Mouse (Mus musculus): ENCODE results near the gene Mapkapk2. TPM values are rescaled to one million over a fixed set of nuclear protein-coding genes. Genes with fewer than 3 reads are reported as not detected.
A peak's percentile ranks its signal among the peaks of the same experiment; 100 is the strongest.

The Mapkapk2 gene
- polyA plus RNA-seq, 1 experiment from 2014 or later: 35.9 TPM

- Histone ChIP-seq H3K9ac (ENCODE audit: low read depth, low read length) (no peak overlapping the region), H3K4me1 (replicated peaks; ENCODE audit: control insufficient read depth, insufficient read depth, low read length) (peaks cover 9% of the 10 kb centered on the region), H3K9me3 (ENCODE audit: control insufficient read depth) (no peaks in the 10 kb centered on the region), H3K36me3 (ENCODE audit: control insufficient read depth, insufficient read depth) (peaks cover 30% of the 10 kb centered on the region), H3K4me2 (replicated peaks; ENCODE audit: low read depth) (no peak overlapping the region), H3K27me3 (replicated peaks; ENCODE audit: control insufficient read depth, insufficient read depth, low read length) (no peaks in the 10 kb centered on the region), H3K4me3 (ENCODE audit: low read depth, low read length) (no peak overlapping the region), H3K27ac (ENCODE audit: low read depth, low read length) (no peak overlapping the region)
- 83% methylated on average over 5 of the region's 5 CpGs for WGBS
- ATAC-seq: no peak
- peak; percentile 27 for TF ChIP-seq CTCF (IDR thresholded peaks at IDR 0.05; ENCODE audit: low read depth)
Measured at GRCm38 (mm10) chr1:131050617-131051016, 47.0 kb downstream of the Mapkapk2 start.

- Histone ChIP-seq H3K36me3 (ENCODE audit: control insufficient read depth, insufficient read depth) (peaks cover 24% of the 10 kb centered on the region), H3K27ac (ENCODE audit: low read depth, low read length) (no peak overlapping the region), H3K9me3 (ENCODE audit: control insufficient read depth) (no peaks in the 10 kb centered on the region), H3K27me3 (replicated peaks; ENCODE audit: control insufficient read depth, insufficient read depth, low read length) (no peaks in the 10 kb centered on the region), H3K4me3 (ENCODE audit: low read depth, low read length) (no peak overlapping the region), H3K4me1 (replicated peaks; ENCODE audit: control insufficient read depth, insufficient read depth, low read length) (peaks cover 9% of the 10 kb centered on the region), H3K9ac (ENCODE audit: low read depth, low read length) (no peak overlapping the region), H3K4me2 (replicated peaks; ENCODE audit: low read depth) (no peak overlapping the region)
- no peak for ATAC-seq
- WGBS: 92% methylated on average over 5 of the region's 5 CpGs
- TF ChIP-seq CTCF (IDR thresholded peaks at IDR 0.05; ENCODE audit: low read depth): no peak
Measured at GRCm38 (mm10) chr1:131050011-131050410, 47.6 kb downstream of the Mapkapk2 start.

GRCm38 (mm10) chr1:131049361-131049806 lies 48.2 kb downstream of the Mapkapk2 start:
- Histone ChIP-seq H3K36me3 (ENCODE audit: control insufficient read depth, insufficient read depth) (peaks cover 17% of the 10 kb centered on the region), H3K27me3 (replicated peaks; ENCODE audit: control insufficient read depth, insufficient read depth, low read length) (no peaks in the 10 kb centered on the region), H3K27ac (ENCODE audit: low read depth, low read length) (no peak overlapping the region), H3K9me3 (ENCODE audit: control insufficient read depth) (no peaks in the 10 kb centered on the region), H3K4me3 (ENCODE audit: low read depth, low read length) (no peak overlapping the region), H3K9ac (ENCODE audit: low read depth, low read length) (no peak overlapping the region), H3K4me2 (replicated peaks; ENCODE audit: low read depth) (no peak overlapping the region), H3K4me1 (replicated peaks; ENCODE audit: control insufficient read depth, insufficient read depth, low read length) (peaks cover 9% of the 10 kb centered on the region)
- ATAC-seq: no peak
- 78% methylated on average over 5 of the region's 5 CpGs for WGBS
- no peak for TF ChIP-seq CTCF (IDR thresholded peaks at IDR 0.05; ENCODE audit: low read depth)

- H3K36me3 ChIP-seq (ENCODE audit: control insufficient read depth, insufficient read depth): peaks cover 13% of the 10 kb centered on the region
- peaks cover 9% of the 10 kb centered on the region for H3K4me1 ChIP-seq (replicated peaks; ENCODE audit: control insufficient read depth, insufficient read depth, low read length)
- H3K27me3 ChIP-seq (replicated peaks; ENCODE audit: control insufficient read depth, insufficient read depth, low read length): no peaks in the 10 kb centered on the region
- H3K4me2 ChIP-seq (replicated peaks; ENCODE audit: low read depth): no peak overlapping the region
- TF ChIP-seq CTCF (IDR thresholded peaks at IDR 0.05; ENCODE audit: low read depth): no peak
- WGBS: 84% methylated on average over 8 of the region's 8 CpGs
- ATAC-seq: no peak
- no peak overlapping the region for H3K27ac ChIP-seq (ENCODE audit: low read depth, low read length)
- no peaks in the 10 kb centered on the region for H3K9me3 ChIP-seq (ENCODE audit: control insufficient read depth)
- no peak overlapping the region for H3K4me3 ChIP-seq (ENCODE audit: low read depth, low read length)
- no peak overlapping the region for H3K9ac ChIP-seq (ENCODE audit: low read depth, low read length)
Measured at GRCm38 (mm10) chr1:131048946-131049345, 48.7 kb downstream of the Mapkapk2 start.

GRCm38 (mm10) chr1:131048121-131048863 lies 49.3 kb downstream of the Mapkapk2 start:
- H3K4me1 ChIP-seq (replicated peaks; ENCODE audit: control insufficient read depth, insufficient read depth, low read length): peaks cover 9% of the 10 kb centered on the region
- no peaks in the 10 kb centered on the region for H3K9me3 ChIP-seq (ENCODE audit: control insufficient read depth)
- H3K27ac ChIP-seq (ENCODE audit: low read depth, low read length): no peak overlapping the region
- peaks cover 9% of the 10 kb centered on the region; the same call in 1 of the 2 replicates for H3K36me3 ChIP-seq (ENCODE audit: control insufficient read depth, insufficient read depth)
- no peak overlapping the region for H3K4me2 ChIP-seq (replicated peaks; ENCODE audit: low read depth)
- no peak overlapping the region for H3K4me3 ChIP-seq (ENCODE audit: low read depth, low read length)
- no peak for TF ChIP-seq CTCF (IDR thresholded peaks at IDR 0.05; ENCODE audit: low read depth)
- no peak overlapping the region for H3K9ac ChIP-seq (ENCODE audit: low read depth, low read length)
- H3K27me3 ChIP-seq (replicated peaks; ENCODE audit: control insufficient read depth, insufficient read depth, low read length): no peaks in the 10 kb centered on the region
- WGBS: 69% methylated on average over 6 of the region's 6 CpGs
- ATAC-seq: no peak

- H3K9me3 ChIP-seq (ENCODE audit: control insufficient read depth): no peaks in the 10 kb centered on the region
- WGBS: 90% methylated on average over 10 of the region's 10 CpGs
- no peak overlapping the region for H3K4me3 ChIP-seq (ENCODE audit: low read depth, low read length)
- no peak for TF ChIP-seq CTCF (IDR thresholded peaks at IDR 0.05; ENCODE audit: low read depth)
- H3K9ac ChIP-seq (ENCODE audit: low read depth, low read length): no peak overlapping the region
- peaks cover 9% of the 10 kb centered on the region for H3K4me1 ChIP-seq (replicated peaks; ENCODE audit: control insufficient read depth, insufficient read depth, low read length)
- no peaks in the 10 kb centered on the region; the same call in 1 of the 2 replicates for H3K36me3 ChIP-seq (ENCODE audit: control insufficient read depth, insufficient read depth)
- H3K27me3 ChIP-seq (replicated peaks; ENCODE audit: control insufficient read depth, insufficient read depth, low read length): no peaks in the 10 kb centered on the region
- no peak overlapping the region for H3K4me2 ChIP-seq (replicated peaks; ENCODE audit: low read depth)
- ATAC-seq: no peak
- no peak overlapping the region for H3K27ac ChIP-seq (ENCODE audit: low read depth, low read length)
Measured at GRCm38 (mm10) chr1:131046607-131047006, 51.0 kb downstream of the Mapkapk2 start.

All from intestine, postnatal 0 days (tissue).